Mouse (Mus musculus): Measurements from ENCODE around the gene St8sia1. TPM values are rescaled to one million over a fixed set of nuclear protein-coding genes. Genes with fewer than 3 reads are reported as not detected.
"Not testable (repeated sequence)": the region's sequence is repeated elsewhere in the genome, so short reads cannot be mapped to it uniquely, and the experiment has no call there.

St8sia1 gene
- under 1 TPM; 0.10 to 0.28 TPM for total RNA-seq (2021)
- long read RNA-seq, experiment 1 = 0 reads
- long read RNA-seq, experiment 2 = 0 reads

- DNase-seq = no peak
- intact Hi-C loops (cut with DNase I) = no loop called here
Observed at GRCm38 (mm10) chr6:142964076-142964530, at the start of gene St8sia1. Gene St8sia1, minus strand, starts transcription at chr6:142964452.

- intact Hi-C loops (cut with DNase I) = no loop called here
Observed at GRCm38 (mm10) chr6:143012513-143013215, 48.4 kb upstream of the St8sia1 start.

GRCm38 (mm10) chr6:143008865-143009264 lies 44.6 kb upstream of the St8sia1 start:
- intact Hi-C loops (cut with DNase I) = no loop called here
- DNase-seq = no peak

More at GRCm38 (mm10) chr6:143012513-143013215, 48.4 kb upstream of the St8sia1 start:
- DNase-seq = no peak

GRCm38 (mm10) chr6:143005209-143005608 lies 41.0 kb upstream of the St8sia1 start:
- DNase-seq; intact Hi-C loops (cut with DNase I): not testable (repeated sequence)

GRCm38 (mm10) chr6:143004801-143005200 lies 40.5 kb upstream of the St8sia1 start:
- no peak for DNase-seq
- intact Hi-C loops (cut with DNase I) = no loop called here

GRCm38 (mm10) chr6:142998221-142998999 lies 34.2 kb upstream of the St8sia1 start:
- peak in 1 of 2 experiments; percentile 28 for DNase-seq
- intact Hi-C loops (cut with DNase I) = loop anchor here (10.0 kb wide), 1 partner anchor 176 kb away; no protein-coding TSS in a partner anchor

- intact Hi-C loops (cut with DNase I) = loop anchor here (10.0 kb wide), 1 partner anchor 178 kb away; no protein-coding TSS in a partner anchor
- DNase-seq = no peak
Observed at GRCm38 (mm10) chr6:142996887-142997286, 32.6 kb upstream of the St8sia1 start.

GRCm38 (mm10) chr6:142995567-142995966 lies 31.3 kb upstream of the St8sia1 start:
- intact Hi-C loops (cut with DNase I) = loop anchor here (10.0 kb wide), 1 partner anchor 179 kb away; no protein-coding TSS in a partner anchor
- no peak for DNase-seq

- intact Hi-C loops (cut with DNase I) = loop anchor here (10.0 kb wide), 1 partner anchor 180 kb away; no protein-coding TSS in a partner anchor
Observed at GRCm38 (mm10) chr6:142994821-142995220, 30.6 kb upstream of the St8sia1 start.

GRCm38 (mm10) chr6:142993705-142994698 lies 29.8 kb upstream of the St8sia1 start:
- no peak for DNase-seq

More at GRCm38 (mm10) chr6:142994821-142995220, 30.6 kb upstream of the St8sia1 start:
- no peak for DNase-seq

GRCm38 (mm10) chr6:142992971-142993370 lies 28.7 kb upstream of the St8sia1 start:
- no peak for DNase-seq
- intact Hi-C loops (cut with DNase I) = loop anchor here (10.0 kb wide), 1 partner anchor 182 kb away; no protein-coding TSS in a partner anchor

More at GRCm38 (mm10) chr6:142993705-142994698, 29.8 kb upstream of the St8sia1 start:
- intact Hi-C loops (cut with DNase I) = loop anchor here (10.0 kb wide), 1 partner anchor 181 kb away; no protein-coding TSS in a partner anchor

GRCm38 (mm10) chr6:142992099-142992498 lies 27.8 kb upstream of the St8sia1 start:
- intact Hi-C loops (cut with DNase I) = loop anchor here (10.0 kb wide), 1 partner anchor 183 kb away; no protein-coding TSS in a partner anchor
- no peak for DNase-seq

- intact Hi-C loops (cut with DNase I) = loop anchor here (10.0 kb wide), 1 partner anchor 183 kb away; no protein-coding TSS in a partner anchor
- no peak for DNase-seq
Observed at GRCm38 (mm10) chr6:142991391-142992059, 27.3 kb upstream of the St8sia1 start.

GRCm38 (mm10) chr6:142990516-142990915 lies 26.3 kb upstream of the St8sia1 start:
- intact Hi-C loops (cut with DNase I) = loop anchor here (10.0 kb wide), 1 partner anchor 184 kb away; no protein-coding TSS in a partner anchor
- no peak for DNase-seq

GRCm38 (mm10) chr6:142989495-142989894 lies 25.2 kb upstream of the St8sia1 start:
- no peak for DNase-seq
- intact Hi-C loops (cut with DNase I) = loop anchor here (2.0 kb wide), 1 partner anchor 31 kb away; no protein-coding TSS in a partner anchor

GRCm38 (mm10) chr6:142988753-142989152 lies 24.5 kb upstream of the St8sia1 start:
- intact Hi-C loops (cut with DNase I) = loop anchor here (2.0 kb wide), 1 partner anchor 32 kb away; no protein-coding TSS in a partner anchor
- DNase-seq = peak; percentile 28 to 62

- intact Hi-C loops (cut with DNase I) = loop anchor here (2.0 kb wide), 1 partner anchor 33 kb away; no protein-coding TSS in a partner anchor
- no peak for DNase-seq
Observed at GRCm38 (mm10) chr6:142988231-142988630, 24.0 kb upstream of the St8sia1 start.

- intact Hi-C loops (cut with DNase I) = loop anchor here (2.0 kb wide), 1 partner anchor 33 kb away; no protein-coding TSS in a partner anchor
- no peak for DNase-seq
Observed at GRCm38 (mm10) chr6:142987616-142988015, 23.4 kb upstream of the St8sia1 start.

Data from gastrocnemius, postnatal 36 days (tissue).